Mouse (Mus musculus) neural tube, embryonic 15.5 days (tissue): Measurements from ENCODE around the gene Wrap53. TPM values are rescaled to one million over a fixed set of nuclear protein-coding genes. Genes with fewer than 3 reads are reported as not detected.

ENCODE experiments used
- polyA plus RNA-seq: library from polyadenylated mRNA; unstranded; fragments of >200 nt; fragmentation: Nextera tagmentation; extraction: Ambion mirVana; gene quantifications from 2 replicates; pipeline ENCODE4 v1.2.1, GENCODE M21; 2015

Gene Wrap53
- polyA plus RNA-seq, 1 experiment from 2014 or later = 18.8 TPM

Other genes with a start within 250 kb of the Wrap53 start
- gene Rnf227, start 239.8 kb downstream of the Wrap53 start, polyA plus RNA-seq = 213 and 250 TPM in 2 replicates
- 70.6 and 76.1 TPM in 2 replicates for gene Chd3, start 210.8 kb downstream of the Wrap53 start, polyA plus RNA-seq
- gene Naa38, start 184.8 kb downstream of the Wrap53 start, polyA plus RNA-seq = 130 and 132 TPM in 2 replicates
- gene Cyb5d1, start 184.6 kb downstream of the Wrap53 start, polyA plus RNA-seq = 29.7 and 31.5 TPM in 2 replicates
- gene Tmem88, start 182.0 kb downstream of the Wrap53 start, polyA plus RNA-seq = 6.2 and 9.1 TPM in 2 replicates
- 29.4 and 32.6 TPM in 2 replicates for gene Kdm6b, start 166.6 kb downstream of the Wrap53 start, polyA plus RNA-seq
- gene Dnah2, start 31.1 kb downstream of the Wrap53 start, polyA plus RNA-seq = 3.1 and 3.5 TPM in 2 replicates
- gene Efnb3, start 20.1 kb downstream of the Wrap53 start, polyA plus RNA-seq = 113 and 126 TPM in 2 replicates
- gene Trp53, start 104 bp upstream of the Wrap53 start, polyA plus RNA-seq = 51.8 and 85.1 TPM in 2 replicates
- gene Atp1b2, start 25.7 kb upstream of the Wrap53 start, polyA plus RNA-seq = 76.7 and 77.0 TPM in 2 replicates
- not detected in 2 replicates for gene Shbg, start 37.6 kb upstream of the Wrap53 start, polyA plus RNA-seq
- gene Sat2, start 41.8 kb upstream of the Wrap53 start, polyA plus RNA-seq = 22.0 and 24.7 TPM in 2 replicates
- 32.5 and 38.7 TPM in 2 replicates for gene Fxr2, start 52.7 kb upstream of the Wrap53 start, polyA plus RNA-seq
- not detected in 2 replicates for gene Sox15, start 75.1 kb upstream of the Wrap53 start, polyA plus RNA-seq
- 95.1 and 101 TPM in 2 replicates for gene Mpdu1, start 82.4 kb upstream of the Wrap53 start, polyA plus RNA-seq
- 9.0 and 13.0 TPM in 2 replicates for gene Cd68, start 85.9 kb upstream of the Wrap53 start, polyA plus RNA-seq
- 437 and 477 TPM in 2 replicates for gene Eif4a1, start 92.2 kb upstream of the Wrap53 start, polyA plus RNA-seq
- gene Senp3, start 101.8 kb upstream of the Wrap53 start, polyA plus RNA-seq = 90.8 and 109 TPM in 2 replicates
- gene Tnfsf13, start 105.5 kb upstream of the Wrap53 start, polyA plus RNA-seq = 0.19 and 0.43 TPM in 2 replicates
- 4.1 and 5.3 TPM in 2 replicates for gene Tnfsf12, start 115.6 kb upstream of the Wrap53 start, polyA plus RNA-seq
- 1.8 and 2.3 TPM in 2 replicates for gene Tnfsfm13, start 115.8 kb upstream of the Wrap53 start, polyA plus RNA-seq
- gene Polr2a, start 178.4 kb upstream of the Wrap53 start, polyA plus RNA-seq = 13.2 and 18.7 TPM in 2 replicates
- 0.19 TPM in 1 of 2 replicates, not detected in the other for gene Slc35g3, start 181.7 kb upstream of the Wrap53 start, polyA plus RNA-seq
- gene Zbtb4, start 185.7 kb upstream of the Wrap53 start, polyA plus RNA-seq = 4.7 and 5.3 TPM in 2 replicates
- gene Chrnb1, start 215.7 kb upstream of the Wrap53 start, polyA plus RNA-seq = 2.1 and 3.0 TPM in 2 replicates
- 8.5 and 8.7 TPM in 2 replicates for gene Fgf11, start 221.6 kb upstream of the Wrap53 start, polyA plus RNA-seq
- gene Tmem102, start 225.4 kb upstream of the Wrap53 start, polyA plus RNA-seq = 1.1 and 4.2 TPM in 2 replicates
- not detected in 2 replicates for gene Gm39566, start 235.0 kb upstream of the Wrap53 start, polyA plus RNA-seq
- gene Spem2, start 238.2 kb upstream of the Wrap53 start, polyA plus RNA-seq = not detected in 2 replicates
- 0.29 and 0.34 TPM in 2 replicates for gene Spem1, start 241.9 kb upstream of the Wrap53 start, polyA plus RNA-seq